Mouse (Mus musculus) left cerebral cortex, postnatal 36 days (tissue): Measurements from ENCODE around the gene Cbx8. TPM values are rescaled to one million over a fixed set of nuclear protein-coding genes. Genes with fewer than 3 reads are reported as not detected.

Source experiments
- DNase-seq, 2 experiments: peaks; one replicate each; pipeline ENCODE4 v3.0.0; 2021 to 2022; ENCODE audit warnings: low spot score in 2 of 2, mixed read lengths in 1 of 2
- intact Hi-C: fragments of 180-260 bp; cut with DNase I; formaldehyde crosslinking; loops from one replicate; pipeline ENCODE4 v1.15.1; 2025
- total RNA-seq, 2 experiments: library from RNA; stranded (reverse); gene quantifications; 2 replicates each; pipeline ENCODE4 v1.2.3; 2021

Gene Cbx8
- total RNA-seq, 2 experiments from 2014 or later: 12.3 to 16.0 TPM

DNA sequence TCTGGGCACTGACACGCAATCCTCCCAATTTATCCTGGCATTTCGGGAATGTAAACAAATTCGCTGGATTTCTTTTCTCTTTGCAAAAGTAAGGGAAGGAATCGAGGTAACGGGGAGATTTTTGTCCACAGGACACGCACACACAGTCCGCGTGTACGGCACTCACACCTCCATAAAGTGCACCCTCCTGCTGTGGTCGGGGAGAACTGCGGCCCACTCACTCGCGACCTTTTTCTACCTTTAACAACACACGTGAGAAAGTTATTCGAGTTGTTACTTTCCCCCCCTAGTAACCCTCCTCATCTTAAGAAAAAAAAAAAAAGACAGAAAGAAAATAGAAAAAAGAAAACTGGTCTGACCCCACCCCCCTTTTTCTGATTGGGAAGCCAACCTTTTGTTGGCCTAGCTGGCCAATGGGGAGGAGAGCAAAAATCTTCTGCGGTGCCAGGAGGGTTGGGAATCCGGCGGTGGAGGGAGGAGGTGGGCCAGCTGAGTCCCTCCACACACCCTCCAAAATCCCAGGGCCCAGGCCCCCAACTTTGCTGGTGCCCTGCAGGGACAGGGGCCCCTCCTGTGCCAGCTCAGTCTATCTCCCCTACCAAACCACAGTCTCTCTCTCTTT lies 2.9 kb downstream of the Cbx8 start:
- DNase-seq: no peak
- intact Hi-C loops: loop anchor here (5.0 kb wide), 1 partner anchor 41 kb away; no protein-coding TSS in a partner anchor

DNA sequence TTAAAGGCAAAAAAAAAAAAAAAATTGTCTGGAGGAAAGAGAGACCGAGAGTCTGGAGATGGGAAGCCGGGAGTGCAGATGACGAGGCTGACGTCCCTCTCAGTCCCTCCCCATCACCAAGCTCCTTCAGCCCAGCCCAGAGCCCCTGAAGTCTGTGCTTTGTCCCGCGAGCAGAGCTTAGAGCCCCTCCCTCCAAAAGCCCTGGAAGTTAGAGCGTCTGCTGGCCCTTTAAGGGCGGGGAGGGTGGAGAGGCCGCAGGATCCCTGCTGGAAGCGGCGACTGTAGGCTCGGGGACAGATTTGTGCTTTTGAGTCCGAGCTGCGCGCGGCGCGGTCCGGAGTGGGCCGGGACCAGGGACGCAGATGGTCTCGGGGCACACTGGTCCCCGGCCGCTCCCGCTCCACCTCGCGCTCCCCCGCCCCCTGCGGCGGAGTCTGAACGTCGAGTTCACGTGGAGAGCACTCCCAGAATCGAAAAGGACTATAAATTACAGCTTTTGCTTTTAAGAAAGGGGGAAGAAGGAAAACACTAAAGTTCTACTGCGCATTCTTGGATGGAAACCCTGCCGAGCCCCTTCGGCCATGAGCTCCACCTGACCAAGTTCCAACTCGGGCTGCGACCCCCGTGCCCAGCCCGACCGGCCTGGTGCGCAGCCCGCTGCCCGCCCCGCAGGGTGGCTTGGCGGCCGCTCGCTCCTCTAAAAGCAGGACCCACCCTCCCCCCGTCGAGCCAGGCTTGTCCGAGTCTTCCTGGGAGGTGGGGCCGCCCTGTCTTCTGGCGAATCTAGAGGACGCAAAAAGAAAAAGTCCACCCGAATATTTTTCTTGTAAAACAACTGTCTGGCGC lies 3.6 kb downstream of the Cbx8 start:
- intact Hi-C loops: loop anchor here (5.0 kb wide), 1 partner anchor 40 kb away; no protein-coding TSS in a partner anchor
- no peak for DNase-seq

DNA sequence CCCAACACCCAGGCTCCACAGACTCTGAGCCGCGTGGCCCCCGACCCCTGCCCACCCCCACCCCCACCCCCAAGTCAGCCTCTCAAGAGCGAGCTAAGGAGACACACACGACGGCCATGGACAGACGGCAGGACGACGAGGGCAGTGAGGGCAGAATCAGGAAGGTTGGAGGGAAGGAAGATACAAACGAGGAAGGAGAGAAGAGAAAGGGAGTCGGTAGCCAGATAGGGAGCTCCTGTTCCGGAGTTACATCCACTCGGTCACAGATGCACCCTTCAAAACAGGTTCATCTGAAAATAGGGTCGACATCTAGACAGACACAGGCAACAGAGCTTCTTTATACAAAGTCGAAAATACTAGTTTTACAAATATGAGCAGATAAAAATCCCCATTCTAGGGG lies 4.3 kb downstream of the Cbx8 start:
- no peak for DNase-seq
- intact Hi-C loops: loop anchor here (5.0 kb wide), 1 partner anchor 39 kb away; no protein-coding TSS in a partner anchor

DNA sequence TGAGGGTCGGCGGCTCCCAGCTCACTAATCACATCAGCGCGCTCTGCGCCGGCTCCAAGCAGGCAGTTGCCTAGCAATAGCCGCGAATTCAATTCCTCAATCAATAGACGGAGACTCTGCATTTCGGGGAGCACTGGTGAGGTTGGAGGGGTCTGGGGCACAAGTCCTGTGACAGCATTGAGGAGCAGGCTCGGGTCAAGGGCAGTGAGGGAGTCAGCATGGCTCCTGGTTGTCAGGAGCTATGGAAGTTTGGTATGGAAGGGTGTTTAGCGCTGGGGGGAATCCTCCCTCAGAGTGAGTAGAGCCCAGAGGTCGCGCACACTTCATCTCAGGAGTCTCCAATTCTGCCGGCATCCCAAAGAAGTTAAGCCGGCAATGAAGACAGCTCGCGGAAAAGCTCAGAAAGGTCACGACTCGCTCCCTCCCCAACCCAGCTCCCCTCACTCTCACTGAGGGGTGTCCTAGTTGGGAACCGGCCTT lies 5.0 kb downstream of the Cbx8 start:
- intact Hi-C loops: loop anchor here (5.0 kb wide), 1 partner anchor 38 kb away; no protein-coding TSS in a partner anchor
- DNase-seq: no peak

DNA sequence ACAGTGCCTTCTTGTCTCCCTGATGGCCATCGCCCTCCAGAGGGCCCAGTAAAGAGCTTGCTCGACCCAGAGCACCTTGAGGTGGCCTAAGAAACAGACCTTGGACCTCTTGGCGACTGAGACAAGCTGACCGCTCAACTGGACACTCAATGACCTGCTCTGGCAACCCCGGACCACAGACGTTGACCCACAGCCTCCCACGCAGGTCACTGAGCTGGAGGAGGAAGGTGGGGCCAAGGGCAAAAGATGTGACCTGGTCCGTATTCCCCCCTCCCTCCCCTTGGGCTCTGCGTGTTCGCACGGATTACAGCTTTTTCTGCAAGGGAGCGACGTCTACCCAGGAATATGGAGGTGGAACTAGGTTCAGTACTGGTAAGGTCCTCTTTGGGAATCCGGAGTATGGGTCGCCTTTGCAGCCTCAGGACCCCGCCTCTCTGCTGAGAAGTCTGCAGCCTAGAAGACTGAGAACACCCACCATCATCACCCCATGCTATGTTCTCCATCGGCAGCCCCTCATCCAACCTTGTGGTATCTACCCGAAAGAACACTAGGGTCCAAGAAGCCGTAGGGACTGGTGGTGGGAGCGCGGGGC lies 5.6 kb downstream of the Cbx8 start:
- DNase-seq: no peak
- intact Hi-C loops: loop anchor here (5.0 kb wide), 1 partner anchor 38 kb away; no protein-coding TSS in a partner anchor

DNA sequence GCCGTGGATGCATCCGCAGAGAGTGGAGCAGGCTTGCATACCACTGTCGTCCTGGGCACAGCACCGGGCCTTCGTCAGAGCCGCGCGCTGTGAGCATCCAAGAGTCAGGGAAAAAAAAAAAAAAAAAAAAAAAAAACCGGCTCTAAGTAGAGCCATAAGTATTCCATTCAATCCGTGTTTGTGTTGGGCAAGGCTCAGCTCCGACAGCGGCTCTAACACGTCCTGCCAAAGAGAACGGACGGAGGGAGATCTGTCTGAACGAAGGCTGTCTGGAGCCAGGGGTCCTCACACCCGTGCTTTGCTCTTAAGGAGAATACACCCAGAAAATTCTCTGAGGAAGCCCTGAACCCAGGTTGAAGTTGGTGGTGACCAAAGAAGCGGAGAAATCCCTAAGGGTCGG lies 6.1 kb downstream of the Cbx8 start:
- intact Hi-C loops: loop anchor here (5.0 kb wide), 1 partner anchor 37 kb away; no protein-coding TSS in a partner anchor
- no peak for DNase-seq

DNA sequence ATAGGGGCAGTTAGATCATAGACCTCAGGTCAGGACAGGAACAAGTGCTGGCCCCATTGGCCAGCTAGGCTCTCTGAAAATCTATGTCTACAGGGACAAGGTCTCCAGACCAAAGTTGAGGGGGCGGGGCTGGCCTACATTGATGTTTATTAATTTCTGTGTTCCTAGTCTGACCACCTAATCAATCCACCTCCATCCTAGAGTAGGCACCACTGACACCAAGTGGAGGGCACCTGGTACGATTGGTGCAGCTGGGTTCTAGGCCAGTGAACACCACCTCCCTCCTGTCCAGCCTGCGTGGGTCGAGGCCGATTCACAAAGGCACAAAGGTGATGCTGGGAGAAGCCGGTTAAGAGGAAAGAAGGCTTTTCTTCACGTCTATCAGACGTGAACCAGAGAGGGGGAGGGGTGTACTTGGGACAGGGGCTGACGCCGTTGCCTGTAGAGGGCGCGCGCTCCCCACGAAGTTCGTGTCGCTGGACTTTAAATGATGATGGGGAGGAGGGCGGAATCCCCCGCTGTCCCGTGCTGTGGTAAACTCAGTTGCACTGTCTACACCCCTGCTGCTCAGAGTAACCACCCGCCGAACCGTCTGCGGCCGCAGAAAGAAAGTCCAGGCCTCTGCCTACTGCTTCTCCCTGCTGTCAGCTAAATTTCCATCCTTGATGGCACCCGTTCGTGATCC lies 6.8 kb downstream of the Cbx8 start:
- DNase-seq: peak in 1 of 2 experiments; percentile 74
- intact Hi-C loops: no loop called here

DNA sequence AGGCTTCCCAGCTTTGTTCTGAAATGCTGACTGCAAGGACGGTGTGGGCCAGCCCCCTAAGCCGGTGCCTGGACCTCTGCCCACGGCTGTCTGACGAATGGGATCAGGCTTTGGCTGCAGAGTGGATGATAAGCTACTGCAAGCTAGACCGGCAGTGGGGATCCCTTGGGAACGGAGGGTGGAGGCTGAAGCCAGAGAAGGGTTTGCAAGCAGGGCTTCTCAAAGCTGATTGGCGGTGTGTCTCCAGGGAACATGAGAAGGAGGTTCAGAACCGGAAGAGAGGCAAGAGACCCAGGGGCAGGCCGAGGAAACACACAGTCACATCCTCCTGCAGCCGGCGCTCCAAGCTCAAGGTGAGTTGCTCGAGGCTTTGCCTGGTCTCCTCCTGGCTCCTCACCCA lies 14.6 kb downstream of the Cbx8 start:
- intact Hi-C loops: no loop called here
- no peak for DNase-seq

DNA sequence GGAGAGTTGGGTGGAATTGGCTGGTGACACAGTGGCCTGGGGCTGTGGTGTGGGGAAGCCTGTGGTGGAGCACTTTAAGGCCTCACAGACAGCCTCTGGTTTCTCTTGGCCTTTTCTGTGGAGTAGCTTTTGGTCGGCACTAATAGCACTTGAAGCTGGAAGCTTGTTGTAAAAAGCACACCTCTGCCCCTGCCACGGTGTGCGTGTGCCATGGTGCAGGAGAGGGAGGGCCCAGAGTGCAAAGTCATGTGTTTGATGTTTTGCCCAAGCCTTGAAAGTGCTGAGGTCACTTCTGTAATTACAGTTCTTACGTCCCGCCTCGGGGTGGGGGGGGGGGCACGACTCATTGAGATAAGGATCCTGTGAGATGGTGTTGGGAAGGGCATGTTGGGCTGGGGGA lies 16.5 kb downstream of the Cbx8 start:
- intact Hi-C loops: no loop called here
- DNase-seq: no peak

DNA sequence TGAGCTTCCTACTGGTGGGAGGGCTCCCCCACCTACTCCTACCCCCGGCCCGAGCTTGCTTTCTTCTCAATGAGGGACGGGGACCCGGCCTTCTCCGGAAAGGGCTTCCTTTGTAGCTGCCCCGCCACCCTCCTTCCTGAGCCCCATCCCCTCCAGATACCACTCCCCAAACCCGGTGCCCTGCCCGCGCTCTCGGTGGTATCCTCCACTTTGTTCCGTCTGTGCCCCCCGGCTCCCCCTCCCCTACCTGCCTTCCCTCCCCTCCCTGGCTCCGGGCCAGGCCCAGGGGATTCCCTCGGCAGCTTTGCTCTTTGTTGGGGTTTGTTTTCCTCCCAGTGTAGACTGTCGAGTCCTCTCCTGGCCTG lies 17.2 kb downstream of the Cbx8 start:
- no peak for DNase-seq
- intact Hi-C loops: loop anchor here (2.0 kb wide), 1 partner anchor 25 kb away; no protein-coding TSS in a partner anchor

DNA sequence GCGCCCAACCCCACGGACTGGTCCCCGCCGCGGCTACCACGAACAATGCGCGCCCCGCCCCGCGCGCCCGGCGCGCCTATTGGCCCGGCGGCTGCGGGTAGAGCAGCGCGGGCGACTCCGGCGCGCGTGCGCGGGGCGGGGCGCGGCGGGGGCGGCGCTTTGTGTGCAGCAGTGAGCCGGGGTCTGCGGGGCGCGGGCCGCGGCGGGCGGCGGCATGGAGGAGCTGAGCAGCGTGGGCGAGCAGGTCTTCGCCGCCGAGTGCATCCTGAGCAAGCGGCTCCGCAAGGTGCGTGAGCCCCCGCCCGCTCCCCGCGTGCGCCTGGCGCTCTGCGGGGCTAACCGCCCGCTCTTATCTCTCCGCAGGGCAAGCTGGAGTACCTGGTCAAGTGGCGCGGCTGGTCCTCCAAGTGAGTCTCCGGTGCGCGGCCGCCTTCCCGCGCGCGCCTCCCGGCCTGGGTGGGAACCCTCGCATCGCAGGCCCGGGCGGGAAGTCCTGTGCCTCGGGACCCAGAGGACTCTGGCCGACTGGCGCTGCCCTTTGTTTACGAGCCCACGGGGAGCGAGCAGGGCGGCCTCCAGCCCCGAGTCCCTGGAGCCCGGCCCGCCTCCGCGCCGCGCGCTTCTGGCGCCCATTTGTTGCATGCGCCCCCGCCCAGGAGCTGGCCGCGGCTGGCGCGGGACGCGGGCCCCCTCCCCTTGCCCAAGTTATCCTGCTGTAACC lies 17.7 kb downstream of the Cbx8 start, which contains the start of gene Cbx2:
Gene Cbx2 (plus strand): TSS at position 68 of the 721 bp plus-strand sequence.
- intact Hi-C loops: loop anchor here (2.0 kb wide), 1 partner anchor 24 kb away; no protein-coding TSS in a partner anchor

DNA sequence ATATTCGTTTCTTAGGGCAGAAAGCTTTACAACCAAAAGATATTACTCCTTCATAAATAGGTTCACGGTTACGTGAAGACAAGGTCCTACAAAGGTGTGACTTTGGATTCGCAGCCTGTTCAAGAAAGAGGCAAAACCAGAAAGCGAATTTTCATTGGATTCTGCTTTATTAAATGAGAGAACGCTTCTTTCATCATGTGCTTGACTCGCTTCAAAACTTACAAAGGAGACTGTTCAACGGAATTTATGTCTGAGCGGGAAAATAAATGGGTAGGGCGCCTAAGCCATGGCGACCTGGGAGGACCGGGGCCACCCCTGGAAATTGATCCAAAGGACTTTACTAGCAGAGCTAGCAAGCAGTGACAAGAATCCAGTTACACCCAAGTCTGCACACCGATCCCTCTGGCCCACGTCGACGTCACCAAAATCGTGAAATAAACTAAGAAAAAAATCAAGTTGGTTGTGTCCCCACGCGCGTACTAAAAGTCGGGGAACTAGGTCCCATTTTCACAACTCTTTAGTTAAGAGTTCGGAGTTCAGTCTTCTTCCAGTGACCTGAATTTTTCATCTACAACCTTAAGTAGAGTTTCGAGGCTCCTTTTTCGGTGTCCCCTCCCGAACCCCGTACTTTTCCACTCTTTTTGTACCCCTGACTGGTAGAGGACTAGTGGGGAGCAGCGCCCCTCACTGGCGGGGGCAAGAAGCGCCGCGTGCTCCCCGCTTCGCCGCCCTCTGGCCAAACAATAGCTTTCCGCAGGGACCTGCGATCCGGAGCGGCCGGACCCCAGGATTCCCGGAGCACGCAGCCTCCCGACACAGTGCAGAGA lies 18.5 kb downstream of the Cbx8 start:
- intact Hi-C loops: loop anchor here (2.0 kb wide), 1 partner anchor 23 kb away; no protein-coding TSS in a partner anchor
- no peak for DNase-seq

More for the DNA sequence above, 17.7 kb downstream of the Cbx8 start, which contains the start of gene Cbx2:
- DNase-seq: peak; percentile 83 to 90

DNA sequence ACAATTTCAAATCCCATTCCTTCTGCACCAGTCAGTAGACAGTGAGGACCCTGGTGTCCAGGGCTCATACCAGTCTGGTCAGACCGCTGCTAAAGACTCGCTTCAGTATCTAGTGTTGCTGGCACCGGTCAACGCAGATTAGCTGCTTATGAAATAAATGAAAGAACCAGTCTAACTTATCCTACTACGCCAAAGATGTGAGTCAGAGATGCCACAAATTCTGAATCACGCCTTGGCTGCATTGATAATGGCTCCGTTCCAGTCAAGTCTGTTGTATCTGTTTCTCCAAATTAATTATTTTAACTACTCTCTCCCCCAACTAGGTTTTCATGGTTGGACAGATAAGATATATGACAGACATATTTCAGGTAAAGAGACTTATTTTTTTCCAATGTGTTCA lies 19.6 kb downstream of the Cbx8 start:
- DNase-seq: no peak
- intact Hi-C loops: no loop called here

DNA sequence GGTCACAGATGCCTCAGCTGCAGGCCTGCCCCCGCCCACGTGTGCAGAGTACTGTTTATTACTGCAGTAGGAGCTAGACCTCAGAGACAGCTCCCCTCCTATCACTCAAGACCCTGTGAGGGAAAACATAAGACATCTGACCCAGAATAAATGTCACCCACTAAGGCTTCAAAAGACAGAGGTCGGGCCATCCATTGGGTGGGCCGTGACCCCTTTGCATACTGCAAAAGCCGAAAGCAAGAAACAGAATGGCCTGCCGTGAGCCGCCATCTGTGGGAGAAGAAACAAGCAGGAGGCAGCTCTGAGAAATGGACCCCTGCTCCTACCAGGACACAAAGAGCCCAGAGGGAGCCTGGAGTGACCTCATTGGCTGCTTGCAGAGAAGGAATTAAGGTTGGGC lies 23.3 kb downstream of the Cbx8 start:
- intact Hi-C loops: no loop called here
- no peak for DNase-seq

DNA sequence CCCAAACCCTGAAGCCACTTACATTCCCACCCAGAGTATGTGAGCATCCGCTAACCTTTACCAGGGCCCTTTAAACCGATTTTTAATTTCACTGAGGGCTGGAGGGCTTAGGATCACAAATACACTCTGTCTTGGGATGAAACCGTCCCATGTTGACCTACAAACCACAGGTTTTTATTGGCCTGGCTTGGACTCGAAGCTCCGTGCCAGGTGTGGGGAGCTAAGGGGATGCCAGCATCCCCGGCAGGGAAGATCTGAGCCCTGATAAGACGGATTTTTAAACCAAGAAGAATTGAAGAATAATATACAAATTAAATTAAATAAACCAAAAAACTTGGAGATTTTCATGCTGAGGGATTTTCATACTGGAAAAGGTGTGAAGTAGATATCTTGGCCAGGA lies 26.3 kb downstream of the Cbx8 start:
- intact Hi-C loops: no loop called here
- no peak for DNase-seq

DNA sequence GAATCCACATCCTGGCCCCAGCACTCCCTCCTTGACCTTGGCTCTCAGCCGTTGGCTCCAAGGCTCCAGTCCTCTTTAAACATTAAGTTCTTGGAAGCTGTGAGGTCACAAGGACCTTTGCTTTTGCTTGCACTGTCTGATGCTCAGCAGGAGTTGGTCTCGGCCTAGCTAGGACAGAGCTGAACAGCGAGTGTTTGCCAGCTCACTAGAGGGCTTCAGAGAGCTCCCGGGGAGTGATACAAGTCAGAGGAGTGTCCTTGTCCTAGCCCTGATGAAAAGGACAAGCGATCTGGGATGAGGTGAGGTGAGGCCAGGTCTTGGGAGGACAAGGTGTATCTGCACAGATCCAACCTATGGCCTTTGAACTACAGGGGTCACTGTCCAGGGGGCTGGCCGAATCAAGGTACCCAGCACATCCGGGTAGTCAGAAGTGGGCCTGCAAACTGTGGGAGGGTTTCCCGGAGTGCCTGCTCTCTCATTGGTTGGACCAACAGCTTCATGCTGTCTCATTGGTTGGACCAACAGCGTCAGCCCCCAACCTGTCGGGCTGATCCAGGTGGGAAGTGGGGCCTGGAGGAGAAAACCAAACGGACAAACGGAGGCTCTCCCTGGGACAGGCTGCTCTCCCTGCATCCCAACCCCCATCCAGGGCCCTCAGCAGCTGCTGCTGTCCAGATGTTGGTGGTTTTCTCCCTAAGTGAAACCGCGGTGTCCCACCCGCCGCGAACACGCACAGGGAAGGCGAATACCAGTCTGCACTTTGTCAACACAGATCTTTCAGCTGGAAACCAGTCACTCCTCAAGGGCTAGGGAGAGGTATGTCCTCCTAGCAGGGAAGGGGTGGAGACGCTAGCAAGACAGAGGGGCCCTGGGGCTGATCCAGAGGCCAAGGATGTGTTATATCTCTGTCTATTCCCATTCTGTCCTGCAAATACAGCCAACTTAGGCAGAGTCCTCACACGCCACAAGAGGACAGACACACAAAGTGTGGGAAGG lies 33.0 kb downstream of the Cbx8 start:
- intact Hi-C loops: no loop called here
- DNase-seq: no peak

DNA sequence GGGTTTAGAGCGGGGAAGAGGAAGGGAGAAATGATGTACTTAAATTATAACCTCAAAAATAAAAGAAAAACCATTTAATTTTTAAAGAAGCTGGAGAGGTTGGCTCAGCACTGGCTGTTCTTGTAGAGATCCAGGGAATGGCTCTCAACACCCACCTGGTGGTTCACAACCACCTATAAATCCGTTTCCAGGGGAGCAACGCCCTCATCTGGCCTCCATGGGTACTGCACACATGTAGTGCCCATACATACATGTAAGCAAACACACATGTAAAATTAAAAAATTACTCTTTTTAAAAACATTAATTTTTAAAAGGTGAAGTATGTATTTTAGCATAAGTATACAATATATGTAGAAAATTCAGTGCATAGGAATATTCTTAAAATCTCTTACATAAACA lies 34.3 kb downstream of the Cbx8 start:
- no peak for DNase-seq
- intact Hi-C loops: no loop called here
